Mouse (Mus musculus): ENCODE results near the gene Tnfsfm13. TPM values are rescaled to one million over a fixed set of nuclear protein-coding genes. Genes with fewer than 3 reads are reported as not detected.

Gene Tnfsfm13
- polyA plus RNA-seq, 1 experiment from 2014 or later, result 3.0 TPM

GRCm38 (mm10) chr11:69697396-69697795, 1.5 kb upstream of the Tnfsfm13 start:
- Histone ChIP-seq H3K4me1 (ENCODE audit: control insufficient read depth, insufficient read depth, low read length) (peaks cover 9% of the 10 kb centered on the region), H3K9ac (ENCODE audit: low read depth, low read length) (no peak overlapping the region), H3K27ac (ENCODE audit: low read length) (no peak overlapping the region), H3K9me3 (ENCODE audit: control insufficient read depth, low read length) (no peaks in the 10 kb centered on the region), H3K4me2 (ENCODE audit: low read depth, low read length) (no peak overlapping the region), H3K36me3 (ENCODE audit: control insufficient read depth, insufficient read depth, low read length) (no peaks in the 10 kb centered on the region), H3K27me3 (replicated peaks; ENCODE audit: control insufficient read depth, insufficient read depth, low read length) (no peaks in the 10 kb centered on the region), H3K4me3 (ENCODE audit: low read length) (no peak overlapping the region)
- no peak for ATAC-seq
- 87% methylated on average over 3 of the region's 3 CpGs for WGBS

- Histone ChIP-seq H3K36me3 (ENCODE audit: control insufficient read depth, insufficient read depth, low read length) (no peaks in the 10 kb centered on the region), H3K9me3 (ENCODE audit: control insufficient read depth, low read length) (no peaks in the 10 kb centered on the region), H3K4me2 (ENCODE audit: low read depth, low read length) (peak overlapping the region; percentile 90), H3K4me3 (ENCODE audit: low read length) (peak overlapping the region; percentile 62), H3K9ac (ENCODE audit: low read depth, low read length) (peak overlapping the region; percentile 81), H3K27me3 (replicated peaks; ENCODE audit: control insufficient read depth, insufficient read depth, low read length) (no peaks in the 10 kb centered on the region), H3K27ac (ENCODE audit: low read length) (peak overlapping the region; percentile 63; the same call in 1 of the 2 replicates), H3K4me1 (ENCODE audit: control insufficient read depth, insufficient read depth, low read length) (peaks cover 9% of the 10 kb centered on the region)
- no peak for ATAC-seq
- WGBS, result 29% methylated on average over 6 of the region's 6 CpGs
Measured at GRCm38 (mm10) chr11:69695046-69695360, 895 bp downstream of the Tnfsfm13 start.

- 62% methylated on average over 11 of the region's 11 CpGs for WGBS
- ATAC-seq, result no peak
- no peaks in the 10 kb centered on the region for H3K36me3 ChIP-seq (ENCODE audit: control insufficient read depth, insufficient read depth, low read length)
Measured at GRCm38 (mm10) chr11:69693421-69693965, 2.4 kb downstream of the Tnfsfm13 start.

GRCm38 (mm10) chr11:69692863-69693262, 3.0 kb downstream of the Tnfsfm13 start:
- Histone ChIP-seq H3K9me3 (ENCODE audit: control insufficient read depth, low read length) (no peaks in the 10 kb centered on the region), H3K4me2 (ENCODE audit: low read depth, low read length) (no peak overlapping the region), H3K4me3 (ENCODE audit: low read length) (no peak overlapping the region), H3K36me3 (ENCODE audit: control insufficient read depth, insufficient read depth, low read length) (no peaks in the 10 kb centered on the region), H3K9ac (ENCODE audit: low read depth, low read length) (no peak overlapping the region), H3K27me3 (replicated peaks; ENCODE audit: control insufficient read depth, insufficient read depth, low read length) (no peaks in the 10 kb centered on the region), H3K27ac (ENCODE audit: low read length) (no peak overlapping the region), H3K4me1 (ENCODE audit: control insufficient read depth, insufficient read depth, low read length) (peaks cover 9% of the 10 kb centered on the region)
- ATAC-seq, result peak; percentile 65
- 67% methylated on average over 6 of the region's 6 CpGs for WGBS

More at GRCm38 (mm10) chr11:69693421-69693965, 2.4 kb downstream of the Tnfsfm13 start:
- no peak overlapping the region for H3K4me3 ChIP-seq (ENCODE audit: low read length)
- no peaks in the 10 kb centered on the region for H3K27me3 ChIP-seq (replicated peaks; ENCODE audit: control insufficient read depth, insufficient read depth, low read length)
- peaks cover 9% of the 10 kb centered on the region for H3K4me1 ChIP-seq (ENCODE audit: control insufficient read depth, insufficient read depth, low read length)
- no peak overlapping the region for H3K27ac ChIP-seq (ENCODE audit: low read length)
- no peaks in the 10 kb centered on the region for H3K9me3 ChIP-seq (ENCODE audit: control insufficient read depth, low read length)
- H3K4me2 ChIP-seq (ENCODE audit: low read depth, low read length), result no peak overlapping the region
- H3K9ac ChIP-seq (ENCODE audit: low read depth, low read length), result no peak overlapping the region

GRCm38 (mm10) chr11:69692196-69692811, 3.6 kb downstream of the Tnfsfm13 start:
- Histone ChIP-seq H3K9me3 (ENCODE audit: control insufficient read depth, low read length) (no peaks in the 10 kb centered on the region), H3K4me3 (ENCODE audit: low read length) (no peak overlapping the region), H3K4me2 (ENCODE audit: low read depth, low read length) (no peak overlapping the region), H3K27me3 (replicated peaks; ENCODE audit: control insufficient read depth, insufficient read depth, low read length) (no peaks in the 10 kb centered on the region), H3K9ac (ENCODE audit: low read depth, low read length) (no peak overlapping the region), H3K4me1 (ENCODE audit: control insufficient read depth, insufficient read depth, low read length) (peaks cover 9% of the 10 kb centered on the region), H3K27ac (ENCODE audit: low read length) (no peak overlapping the region), H3K36me3 (ENCODE audit: control insufficient read depth, insufficient read depth, low read length) (no peaks in the 10 kb centered on the region)
- no peak for ATAC-seq
- 72% methylated on average over 9 of the region's 9 CpGs for WGBS

GRCm38 (mm10) chr11:69689891-69690290, 6.0 kb downstream of the Tnfsfm13 start:
- no peak for ATAC-seq
- Histone ChIP-seq H3K4me3 (ENCODE audit: low read length) (no peak overlapping the region), H3K9me3 (ENCODE audit: control insufficient read depth, low read length) (no peaks in the 10 kb centered on the region), H3K9ac (ENCODE audit: low read depth, low read length) (no peak overlapping the region), H3K27me3 (replicated peaks; ENCODE audit: control insufficient read depth, insufficient read depth, low read length) (no peaks in the 10 kb centered on the region), H3K27ac (ENCODE audit: low read length) (no peak overlapping the region), H3K36me3 (ENCODE audit: control insufficient read depth, insufficient read depth, low read length) (no peaks in the 10 kb centered on the region), H3K4me2 (ENCODE audit: low read depth, low read length) (no peak overlapping the region), H3K4me1 (ENCODE audit: control insufficient read depth, insufficient read depth, low read length) (peaks cover 24% of the 10 kb centered on the region)
- 92% methylated on average over 1 of the region's 1 CpGs for WGBS

GRCm38 (mm10) chr11:69687061-69687460, 8.8 kb downstream of the Tnfsfm13 start:
- H3K27me3 ChIP-seq (replicated peaks; ENCODE audit: control insufficient read depth, insufficient read depth, low read length), result no peaks in the 10 kb centered on the region
- H3K9ac ChIP-seq (ENCODE audit: low read depth, low read length), result peak overlapping the region; percentile 36
- no peak overlapping the region for H3K4me3 ChIP-seq (ENCODE audit: low read length)
- 52% methylated on average over 5 of the region's 5 CpGs for WGBS
- H3K4me1 ChIP-seq (ENCODE audit: control insufficient read depth, insufficient read depth, low read length), result peaks cover 31% of the 10 kb centered on the region
- 0 out of 2 replicates have a peak overlapping the region, but pooled peaks have one; percentile 43 for H3K27ac ChIP-seq (ENCODE audit: low read length)
- no peak for ATAC-seq
- no peaks in the 10 kb centered on the region for H3K9me3 ChIP-seq (ENCODE audit: control insufficient read depth, low read length)
- H3K4me2 ChIP-seq (ENCODE audit: low read depth, low read length), result no peak overlapping the region
- no peaks in the 10 kb centered on the region for H3K36me3 ChIP-seq (ENCODE audit: control insufficient read depth, insufficient read depth, low read length)

- Histone ChIP-seq H3K9me3 (ENCODE audit: control insufficient read depth, low read length) (no peaks in the 10 kb centered on the region), H3K4me1 (ENCODE audit: control insufficient read depth, insufficient read depth, low read length) (peaks cover 31% of the 10 kb centered on the region), H3K27me3 (replicated peaks; ENCODE audit: control insufficient read depth, insufficient read depth, low read length) (no peaks in the 10 kb centered on the region), H3K4me3 (ENCODE audit: low read length) (no peak overlapping the region), H3K36me3 (ENCODE audit: control insufficient read depth, insufficient read depth, low read length) (no peaks in the 10 kb centered on the region), H3K4me2 (ENCODE audit: low read depth, low read length) (0 out of 2 replicates have a peak overlapping the region, but pooled peaks have one; percentile 10), H3K9ac (ENCODE audit: low read depth, low read length) (peak overlapping the region; percentile 36; the same call in 1 of the 2 replicates), H3K27ac (ENCODE audit: low read length) (peak overlapping the region; percentile 43)
- no peak for ATAC-seq
- WGBS, result 18% methylated on average over 4 of the region's 4 CpGs
Measured at GRCm38 (mm10) chr11:69686377-69686776, 9.5 kb downstream of the Tnfsfm13 start.

- Histone ChIP-seq H3K4me1 (ENCODE audit: control insufficient read depth, insufficient read depth, low read length) (peaks cover 36% of the 10 kb centered on the region), H3K27ac (ENCODE audit: low read length) (peak within 1 kb of the TSS; percentile 43), H3K9me3 (ENCODE audit: control insufficient read depth, low read length) (no peaks in the 10 kb centered on the region), H3K9ac (ENCODE audit: low read depth, low read length) (peak within 1 kb of the TSS; percentile 55), H3K27me3 (replicated peaks; ENCODE audit: control insufficient read depth, insufficient read depth, low read length) (no peaks in the 10 kb centered on the region), H3K36me3 (ENCODE audit: control insufficient read depth, insufficient read depth, low read length) (no peaks in the 10 kb centered on the region), H3K4me2 (ENCODE audit: low read depth, low read length) (0 out of 2 replicates have a peak within 1 kb of the TSS, but pooled peaks have one; percentile 10), H3K4me3 (ENCODE audit: low read length) (no peak within 1 kb of the TSS)
- 62% methylated on average over 10 of the region's 10 CpGs for WGBS
- no peak for ATAC-seq
Measured at GRCm38 (mm10) chr11:69685526-69686148, 10.3 kb downstream of the Tnfsfm13 start, which contains the start of gene Tnfsf13. Tnfsf13 (minus strand) TSS chr11:69685784.

Data from intestine, embryonic 16.5 days (tissue).